Mouse (Mus musculus) WW6 (cell line): ENCODE results near the gene Ilkap.

Experiments
- DNase-seq: peaks from one replicate; pipeline ENCODE4 v3.0.0-alpha.2; 2013; ENCODE audit warnings: low read depth, low spot score

Gene Ilkap

GRCm38 (mm10) chr1:91364822-91365644 lies 33.6 kb downstream of the Ilkap start:
- DNase-seq: no peak

- DNase-seq: no peak
Observed at GRCm38 (mm10) chr1:91362113-91362512, 36.5 kb downstream of the Ilkap start.

DNA sequence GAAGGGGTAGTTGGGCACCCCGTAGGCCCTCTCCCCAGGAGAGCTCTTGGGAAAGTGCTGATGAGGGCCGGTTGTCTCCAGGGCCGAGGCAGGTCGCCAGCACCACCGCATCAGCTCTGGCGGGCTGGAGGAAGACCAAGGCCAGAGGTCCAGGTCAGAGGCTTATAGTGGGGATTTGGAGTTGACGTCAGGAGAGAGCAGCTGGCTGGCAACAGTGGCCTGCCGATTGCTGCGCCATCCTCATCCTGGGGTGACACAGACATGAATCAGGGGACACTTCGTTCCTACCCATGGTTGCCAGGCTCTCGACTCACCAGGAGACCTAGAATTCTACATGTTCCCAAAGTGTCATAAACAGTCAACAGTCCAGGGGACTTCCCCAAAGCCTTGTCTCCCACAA lies 42.5 kb downstream of the Ilkap start:
- DNase-seq: no peak

- DNase-seq: no peak
Observed at GRCm38 (mm10) chr1:91352277-91352676, 46.3 kb downstream of the Ilkap start.

- DNase-seq: no peak
Observed at GRCm38 (mm10) chr1:91351249-91351648, 47.4 kb downstream of the Ilkap start.

DNA sequence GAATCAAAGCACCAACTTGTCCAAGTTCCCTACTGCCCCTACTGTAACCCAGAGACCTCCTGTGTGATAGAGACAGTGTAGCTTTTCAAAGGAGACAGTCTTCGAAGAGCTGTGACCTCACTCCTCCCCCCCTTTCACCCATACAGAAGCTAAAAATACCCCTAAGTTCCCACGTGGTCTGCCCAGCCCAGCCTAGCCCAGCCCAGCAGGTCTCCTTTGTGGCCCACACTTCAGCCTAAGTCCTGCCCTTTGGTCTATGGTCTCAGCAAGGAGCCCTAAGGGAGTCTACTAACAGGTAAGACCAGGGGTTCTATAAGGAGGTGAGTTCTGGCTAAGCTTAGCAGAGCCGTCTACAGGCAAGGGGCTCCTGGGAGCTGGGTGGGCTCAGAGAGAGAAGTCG lies 47.8 kb downstream of the Ilkap start, which contains the start of gene Klhl30:
Klhl30 (plus strand) TSS at position 176 of the 400 bp plus-strand sequence.
- no peak for DNase-seq

DNA sequence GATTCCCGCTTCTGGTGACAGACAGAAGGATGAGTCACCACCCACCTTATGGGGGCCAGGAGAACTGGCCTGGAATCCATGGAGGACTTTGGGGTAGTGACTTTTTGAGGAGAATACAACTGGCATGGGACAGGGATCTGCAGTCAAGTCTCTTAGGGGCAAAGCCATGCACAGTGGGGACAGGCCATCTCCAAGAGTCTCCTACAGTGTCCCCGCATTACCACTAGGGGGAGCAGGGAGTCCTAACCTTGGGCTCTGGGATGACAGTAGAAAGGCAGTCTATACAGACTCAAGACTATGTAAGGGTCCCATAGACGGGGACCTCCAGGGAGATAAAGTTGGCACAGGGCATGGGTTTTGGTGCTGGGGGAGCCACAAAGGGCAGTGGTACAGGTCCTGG lies 51.7 kb downstream of the Ilkap start:
- DNase-seq: no peak

GRCm38 (mm10) chr1:91344921-91345685 lies 53.5 kb downstream of the Ilkap start:
- DNase-seq: no peak

DNA sequence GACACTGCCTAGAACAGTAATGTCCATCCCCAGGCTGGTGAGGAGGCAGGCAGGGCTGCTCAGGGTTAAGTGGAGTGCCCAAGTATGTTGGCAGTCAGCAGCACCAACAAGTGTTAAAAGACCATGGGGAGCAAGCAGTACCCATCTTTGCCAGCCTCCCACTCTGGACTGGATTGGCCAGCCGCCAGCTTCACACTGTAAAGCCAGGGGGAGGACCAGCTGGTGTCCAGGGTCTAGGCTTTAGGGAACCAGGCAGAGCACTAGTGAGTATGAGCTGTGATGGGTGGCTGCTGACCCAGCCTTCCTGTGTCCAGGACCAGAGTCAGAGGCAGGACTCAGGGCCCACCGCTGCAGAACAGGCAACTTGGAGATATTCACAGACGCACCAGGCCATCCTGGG lies 54.6 kb downstream of the Ilkap start:
- no peak for DNase-seq

GRCm38 (mm10) chr1:91337355-91337754 lies 61.3 kb downstream of the Ilkap start:
- no peak for DNase-seq

DNA sequence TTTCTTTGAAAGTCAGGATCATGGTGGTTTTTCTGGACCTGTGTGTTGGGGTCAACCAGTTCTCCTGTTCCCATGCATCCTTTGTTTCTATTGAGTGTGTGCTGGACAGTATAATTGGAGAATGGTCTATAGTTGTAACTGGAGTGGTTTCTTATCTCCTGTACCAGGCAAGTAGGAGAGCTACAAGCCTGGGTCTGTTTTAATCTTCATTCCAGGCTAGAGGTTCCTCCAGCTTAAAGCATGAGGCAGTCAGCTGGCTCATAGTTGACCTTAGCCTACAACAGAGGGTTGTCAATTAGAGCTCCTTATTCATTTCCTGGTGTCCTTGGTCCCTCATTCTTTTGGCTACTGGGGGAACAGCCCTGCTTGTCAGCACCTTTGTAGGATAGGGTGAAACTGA lies 65.0 kb downstream of the Ilkap start:
- no peak for DNase-seq

DNA sequence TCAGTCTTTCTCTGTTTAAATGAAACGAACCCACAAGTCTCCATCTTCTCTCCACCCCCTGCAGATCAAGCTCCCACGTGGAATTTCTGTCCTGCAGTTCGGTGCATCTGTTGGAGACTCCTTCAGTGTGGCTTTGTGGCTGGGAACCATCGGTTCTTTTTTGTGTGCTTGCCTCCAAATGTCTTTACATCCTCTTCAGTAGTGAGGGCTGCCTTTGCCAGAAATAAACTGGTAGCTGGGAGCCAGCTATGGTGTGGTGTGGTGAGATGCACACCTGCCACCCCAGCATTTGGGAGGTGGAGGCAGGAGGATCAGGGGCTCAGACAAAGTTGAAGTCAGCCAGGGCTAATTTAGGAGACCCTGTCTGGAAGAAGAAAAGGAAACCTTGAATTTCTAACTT lies 66.5 kb downstream of the Ilkap start:
- DNase-seq: no peak

- no peak for DNase-seq
Observed at GRCm38 (mm10) chr1:91325488-91326042, 73.0 kb downstream of the Ilkap start.

DNA sequence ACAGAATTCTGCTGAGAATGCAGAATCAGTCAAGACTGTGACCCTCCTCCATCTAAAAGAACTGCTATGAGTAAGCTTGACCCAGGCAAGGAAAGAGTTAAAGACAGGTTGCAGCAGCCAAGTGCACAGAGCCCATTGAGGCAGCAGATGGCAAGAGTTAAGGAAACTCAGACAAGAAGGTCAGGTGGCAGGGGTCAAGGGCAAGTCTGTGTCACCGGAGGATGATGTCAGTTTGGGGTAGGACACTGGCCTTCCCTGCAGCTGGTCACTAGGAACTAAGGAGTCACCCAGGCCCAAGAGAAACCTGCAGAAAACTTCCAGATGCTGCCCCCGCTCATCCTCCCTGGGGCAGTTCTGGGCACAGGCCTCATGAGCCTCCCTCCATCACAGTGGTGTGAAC lies 74.0 kb downstream of the Ilkap start:
- no peak for DNase-seq
